Mouse (Mus musculus) heart, postnatal 0 days (tissue): ENCODE data around the gene Tmem239.

Experiments
- CTCF ChIP-seq: IDR thresholded peaks from 2 replicates; pipeline ENCODE4 v1.5.1; 2016; ENCODE audit warnings: antibody characterized with exemption, control low read depth, low read depth
- EP300 ChIP-seq: IDR thresholded peaks from 2 replicates; pipeline ENCODE4 v1.6.1; 2016; ENCODE audit warnings: antibody characterized with exemption, low read depth

GRCm38 (mm10) chr2:130436769-130437168 is 30.5 kb downstream of the Tmem239 start:
- TF ChIP-seq CTCF (no peak), EP300 (no peak)
